Mouse (Mus musculus) kidney, postnatal 25 days (tissue): ENCODE data around the gene Wwc2.

Experiments used
- DNase-seq, 2 experiments: peaks; one replicate each; pipeline ENCODE4 v3.0.0; 2021; ENCODE audit warnings: mixed read lengths in 2 of 2

Gene Wwc2

GRCm38 (mm10) chr8:47783544-47783943 is 207.2 kb downstream of the Wwc2 start:
- no peak for DNase-seq

DNA sequence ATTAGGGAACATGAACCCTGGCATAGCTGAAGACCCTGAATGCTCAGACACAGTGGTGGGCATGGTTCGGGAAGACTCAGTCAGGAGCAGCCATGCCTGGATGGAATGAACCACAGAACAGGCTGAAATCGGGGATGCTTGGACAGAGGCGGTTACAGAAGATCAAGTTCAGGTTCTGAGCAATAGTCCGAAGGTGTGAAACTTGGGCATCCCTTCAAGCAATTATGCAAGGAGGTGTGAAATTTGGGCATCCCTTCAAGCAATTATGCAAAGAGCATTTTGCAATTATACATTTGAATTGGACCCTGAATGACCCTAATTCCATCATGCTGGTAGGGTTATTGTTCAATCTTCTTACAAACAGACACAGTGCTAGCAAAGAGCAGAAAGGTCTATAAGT is 208.8 kb downstream of the Wwc2 start:
- peak; percentile 4 to 58 for DNase-seq

DNA sequence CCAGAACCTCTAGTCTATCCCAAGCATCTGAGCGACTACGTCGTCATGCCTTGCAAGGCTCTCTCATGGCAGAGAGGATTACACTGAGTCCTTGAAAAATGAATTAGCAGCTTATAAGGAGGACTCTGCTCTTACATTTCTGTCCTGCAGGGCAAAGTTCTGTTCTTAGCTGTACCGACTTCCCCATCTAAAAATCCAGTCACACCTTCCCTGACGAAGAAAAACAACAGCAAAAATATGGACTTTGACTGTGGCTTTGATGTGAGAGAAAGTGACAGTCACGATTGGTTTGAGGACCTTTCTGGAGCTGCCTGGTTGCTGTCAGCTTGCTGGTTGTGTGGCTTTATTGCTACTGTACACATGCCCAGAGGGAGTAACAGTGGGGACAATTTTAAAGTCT is 211.1 kb downstream of the Wwc2 start:
- peak in 1 of 2 experiments; percentile 6 for DNase-seq

DNA sequence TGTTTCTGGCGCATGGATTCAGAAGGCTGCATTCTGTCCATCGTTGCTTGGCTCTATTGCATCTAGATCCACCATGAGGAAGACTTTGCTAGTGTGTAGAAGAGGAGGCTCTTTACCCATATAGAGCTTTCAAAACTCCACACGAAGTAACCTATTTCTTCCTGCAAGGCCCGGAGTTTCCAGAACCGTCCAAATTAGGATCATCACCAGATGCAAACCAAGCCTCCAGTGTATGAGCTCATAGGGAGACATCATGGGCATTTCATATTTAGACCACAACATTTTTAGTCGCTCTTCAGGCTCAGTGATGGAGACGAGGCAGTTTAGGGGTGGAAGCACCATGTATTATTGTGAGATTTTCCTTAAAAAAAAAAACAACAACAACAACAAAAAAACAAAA is 213.3 kb downstream of the Wwc2 start:
- DNase-seq = no peak
